ENCODE assay signal across 8 mouse cellular contexts in genomic region chr7:35036266-35036731, GRCm38 (mm10). TPM values are rescaled to one million over a fixed set of nuclear protein-coding genes. Genes with fewer than 3 reads are reported as not detected.
DNase-seq lines count a peak whose midpoint lies in the region; ATAC-seq lines count a peak whose summit lies in the region.

No protein-coding gene starts in this region.

- H3K4me1 ChIP-seq in limb, embryonic 12.5 days (replicated peaks), result peaks cover 8% of the 10 kb centered on the region
- peaks cover 14% of the 10 kb centered on the region; the same call in 1 of the 2 replicates for H3K4me1 ChIP-seq in limb, embryonic 10.5 days
- H3K4me1 ChIP-seq in heart, embryonic 15.5 days (replicated peaks), result peaks cover 26% of the 10 kb centered on the region

- peaks cover 80% of the 10 kb centered on the region for H3K36me3 ChIP-seq in limb, embryonic 12.5 days
- H3K36me3 ChIP-seq in limb, embryonic 10.5 days, result peaks cover 77% of the 10 kb centered on the region
- H3K36me3 ChIP-seq in heart, embryonic 15.5 days, result no peaks in the 10 kb centered on the region

- no peak; the same call in 1 of the 2 replicates for ATAC-seq in limb, embryonic 12.5 days (ENCODE audit: insufficient number of reproducible peaks, insufficient read depth, low FRiP score, low TSS enrichment, low read depth)
- peak; percentile 66 for ATAC-seq in heart, embryonic 15.5 days (replicated peaks; ENCODE audit: insufficient number of reproducible peaks, insufficient read depth, low FRiP score, low read depth)

- no peak overlapping the region for H3K9ac ChIP-seq in limb, embryonic 12.5 days (replicated peaks)
- no peak overlapping the region for H3K9ac ChIP-seq in heart, embryonic 15.5 days

- DNase-seq in limb, embryonic 10.5 days (ENCODE audit: low spot score), result no peak
- peak; percentile 62 to 71 for DNase-seq in adrenal gland, postnatal 36 days
- peak; percentile 75 for DNase-seq in layer of hippocampus, adult 9-11 months
- DNase-seq in ovary, postnatal 14 days (ENCODE audit: low spot score), result peak; percentile 49
- DNase-seq in spleen, postnatal 14 days (ENCODE audit: low spot score in 2 of 2), result no peak
- DNase-seq in embryo, embryonic 10.5 days (ENCODE audit: low spot score), result no peak

- H3K4me3 ChIP-seq in limb, embryonic 12.5 days (replicated peaks), result no peak overlapping the region
- H3K4me3 ChIP-seq in limb, embryonic 10.5 days, result no peak overlapping the region
- H3K4me3 ChIP-seq in heart, embryonic 15.5 days, result no peak overlapping the region

- H3K27me3 ChIP-seq in limb, embryonic 12.5 days, result no peaks in the 10 kb centered on the region
- H3K27me3 ChIP-seq in limb, embryonic 10.5 days (ENCODE audit: low read depth, poor library complexity, severe bottlenecking), result no peaks in the 10 kb centered on the region
- no peaks in the 10 kb centered on the region for H3K27me3 ChIP-seq in heart, embryonic 15.5 days

- H3K9me3 ChIP-seq in limb, embryonic 12.5 days, result no peaks in the 10 kb centered on the region
- no peaks in the 10 kb centered on the region for H3K9me3 ChIP-seq in limb, embryonic 10.5 days (replicated peaks)
- H3K9me3 ChIP-seq in heart, embryonic 15.5 days (replicated peaks), result no peaks in the 10 kb centered on the region

- WGBS in limb, embryonic 12.5 days, result 75% methylated on average over 5 of the region's 5 CpGs
- WGBS in limb, embryonic 10.5 days, result 82% methylated on average over 5 of the region's 5 CpGs
- WGBS in heart, embryonic 15.5 days, result 48% methylated on average over 5 of the region's 5 CpGs

- peak overlapping the region; percentile 50; the same call in 1 of the 2 replicates for H3K27ac ChIP-seq in limb, embryonic 12.5 days
- H3K27ac ChIP-seq in limb, embryonic 10.5 days, result no peak overlapping the region
- H3K27ac ChIP-seq in heart, embryonic 15.5 days, result peak overlapping the region; percentile 66

- H3K4me2 ChIP-seq in limb, embryonic 12.5 days, result no peak overlapping the region
- H3K4me2 ChIP-seq in heart, embryonic 15.5 days, result no peak overlapping the region

RNA-seq across cellular contexts. Expression of gene Cebpg, which starts 20.1 kb away (rescaled TPM):
- polyA plus RNA-seq in limb, embryonic 12.5 days (2016; fragmentation: Nextera tagmentation; extraction: Ambion mirVana), result 55.5 and 58.0 TPM in 2 replicates
- 40.3 and 44.9 TPM in 2 replicates for polyA plus RNA-seq in limb, embryonic 10.5 days (2016; fragmentation: Nextera tagmentation; extraction: Ambion mirVana)
- 10 to 100 TPM; 55.1 to 56.2 TPM for total RNA-seq in adrenal gland, postnatal 36 days (2021)
- 18.0 and 22.1 TPM in 2 replicates for polyA plus RNA-seq in heart, embryonic 15.5 days (2015; fragmentation: Nextera tagmentation; extraction: Ambion mirVana)

Comparison
In these comparisons a context has a peak if more than half of its experiments do, and no peak if none do; other contexts are left out.
1. DNase-seq: peak in adrenal gland, postnatal 36 days (2 of 2), layer of hippocampus, adult 9-11 months (single experiment) and ovary, postnatal 14 days (single experiment); none in limb, embryonic 10.5 days (single experiment), spleen, postnatal 14 days (0 of 2) and embryo, embryonic 10.5 days (single experiment).